Mouse (Mus musculus) testis, adult 2 months (tissue): Measurements from ENCODE around the gene Cklf.

Source experiments
- CTCF ChIP-seq: fragments of 200-500 bp; IDR thresholded peaks from 2 replicates; pipeline ENCODE4 v1.5.1; 2012; ENCODE audit warnings: low read depth, mild to moderate bottlenecking, inconsistent platforms, low read length, moderate library complexity; ENCODE audit not compliant: control insufficient read depth, insufficient read depth, insufficient replicate concordance
- POLR2A ChIP-seq: fragments of 200-500 bp; IDR thresholded peaks from 2 replicates; pipeline ENCODE4 v1.6.1; 2012; ENCODE audit warnings: low read depth, mild to moderate bottlenecking, inconsistent platforms, low read length, moderate library complexity; ENCODE audit not compliant: control insufficient read depth

DNA sequence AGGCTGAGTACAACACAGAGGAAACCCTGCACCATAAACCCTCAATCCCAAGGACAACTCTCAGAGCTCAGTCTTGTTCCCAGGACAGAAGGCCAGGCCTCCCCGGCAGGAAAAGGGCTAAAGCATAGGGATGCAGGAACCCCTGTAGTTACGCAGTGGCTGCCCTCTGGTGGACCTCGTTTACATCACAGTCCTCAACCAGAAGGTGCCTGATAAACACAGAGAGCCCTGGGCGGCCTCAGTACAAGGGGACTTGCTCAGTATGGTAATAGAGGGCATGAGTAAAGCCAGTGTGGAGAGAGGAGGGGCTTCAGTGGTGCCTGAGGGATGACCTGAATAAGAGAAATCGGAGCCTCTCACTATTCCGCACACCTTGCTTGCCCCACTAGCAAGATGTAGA lies 16.1 kb upstream of the Cklf start:
- no peak for TF ChIP-seq CTCF
- no peak for TF ChIP-seq POLR2A
